Mouse (Mus musculus) T-cell, adult 2 months (primary cell): Measurements from ENCODE around the gene St6galnac3.

Experiments used
- DNase-seq: peaks from one replicate; pipeline ENCODE4 v3.0.0; 2022; ENCODE audit warnings: low spot score

Gene St6galnac3

GRCm38 (mm10) chr3:153733364-153734159 lies 8.6 kb upstream of the St6galnac3 start:
- no peak for DNase-seq

GRCm38 (mm10) chr3:153732749-153733148 lies 7.8 kb upstream of the St6galnac3 start:
- DNase-seq = no peak

- no peak for DNase-seq
Observed at GRCm38 (mm10) chr3:153732035-153732434, 7.1 kb upstream of the St6galnac3 start.

GRCm38 (mm10) chr3:153728577-153728976 lies 3.6 kb upstream of the St6galnac3 start:
- no peak for DNase-seq

- no peak for DNase-seq
Observed at GRCm38 (mm10) chr3:153723467-153724079, 1.4 kb downstream of the St6galnac3 start.

GRCm38 (mm10) chr3:153721525-153721924 lies 3.4 kb downstream of the St6galnac3 start:
- DNase-seq = no peak

GRCm38 (mm10) chr3:153720922-153721321 lies 4.1 kb downstream of the St6galnac3 start:
- no peak for DNase-seq

GRCm38 (mm10) chr3:153720296-153720695 lies 4.7 kb downstream of the St6galnac3 start:
- no peak for DNase-seq

- DNase-seq = no peak
Observed at GRCm38 (mm10) chr3:153719256-153719970, 5.6 kb downstream of the St6galnac3 start.

GRCm38 (mm10) chr3:153718724-153719123 lies 6.2 kb downstream of the St6galnac3 start:
- no peak for DNase-seq

GRCm38 (mm10) chr3:153717742-153718141 lies 7.2 kb downstream of the St6galnac3 start:
- DNase-seq = no peak

- no peak for DNase-seq
Observed at GRCm38 (mm10) chr3:153715646-153716045, 9.3 kb downstream of the St6galnac3 start.

- DNase-seq = no peak
Observed at GRCm38 (mm10) chr3:153710545-153710944, 14.4 kb downstream of the St6galnac3 start.

- no peak for DNase-seq
Observed at GRCm38 (mm10) chr3:153707687-153708086, 17.3 kb downstream of the St6galnac3 start.

- no peak for DNase-seq
Observed at GRCm38 (mm10) chr3:153706901-153707300, 18.1 kb downstream of the St6galnac3 start.

GRCm38 (mm10) chr3:153701752-153702740 lies 22.9 kb downstream of the St6galnac3 start:
- no peak for DNase-seq

- DNase-seq = no peak
Observed at GRCm38 (mm10) chr3:153701172-153701571, 23.8 kb downstream of the St6galnac3 start.

GRCm38 (mm10) chr3:153699086-153699485 lies 25.9 kb downstream of the St6galnac3 start:
- no peak for DNase-seq

- DNase-seq = no peak
Observed at GRCm38 (mm10) chr3:153692978-153693377, 32.0 kb downstream of the St6galnac3 start.

- DNase-seq = no peak
Observed at GRCm38 (mm10) chr3:153692206-153692813, 32.7 kb downstream of the St6galnac3 start.

- DNase-seq = no peak
Observed at GRCm38 (mm10) chr3:153691537-153691936, 33.4 kb downstream of the St6galnac3 start.
